Mouse (Mus musculus) kidney, adult 18-20 months (tissue): ENCODE measurements around the gene Rhcg.

Experiments
- DNase-seq: peaks from one replicate; pipeline ENCODE4 v3.0.0; 2021

Gene Rhcg

GRCm38 (mm10) chr7:79548893-79549555, 68.4 kb downstream of the Rhcg start:
- DNase-seq: no peak

- DNase-seq: peak; percentile 80
These were observed 70.4 kb downstream of the Rhcg start for GRCm38 (mm10) chr7:79547092-79547491.

GRCm38 (mm10) chr7:79545066-79545400, 72.4 kb downstream of the Rhcg start:
- DNase-seq: no peak

- no peak for DNase-seq
These were observed 73.0 kb downstream of the Rhcg start for GRCm38 (mm10) chr7:79544281-79545065.
